Mouse (Mus musculus) limb, embryonic 14.5 days (tissue): Measurements from ENCODE around the gene Ablim1. TPM values are rescaled to one million over a fixed set of nuclear protein-coding genes. Genes with fewer than 3 reads are reported as not detected.

Experiments
- ATAC-seq: fragments of 200-750 bp; cut with Nextera tagmentation; 2 replicates; pipeline ENCODE4 v1.8.0; 2017; ENCODE audit warnings: low read depth, moderate number of reproducible peaks, moderate TSS enrichment; ENCODE audit not compliant: low FRiP score
- DNase-seq: peaks from one replicate; pipeline ENCODE4 v3.0.0-alpha.2; 2015; ENCODE audit warnings: low spot score
- H3K27ac ChIP-seq: fragments of 300-500 bp; sonication (generic); replicated peaks from 2 replicates; pipeline ENCODE4 v1.5.1; 2014; ENCODE audit warnings: low read depth, mild to moderate bottlenecking, low read length, moderate library complexity, mixed read lengths
- H3K27me3 ChIP-seq: fragments of 300-500 bp; sonication (generic); 2 replicates; pipeline ENCODE4 v1.6.1; 2014; ENCODE audit warnings: low read length, mixed read lengths; ENCODE audit not compliant: control insufficient read depth, insufficient read depth
- H3K36me3 ChIP-seq: fragments of 300-500 bp; sonication (generic); 2 replicates; pipeline ENCODE4 v1.6.1; 2014; ENCODE audit warnings: mild to moderate bottlenecking, low read length, moderate library complexity, mixed read lengths; ENCODE audit not compliant: control insufficient read depth, insufficient read depth
- H3K4me1 ChIP-seq: fragments of 300-500 bp; sonication (generic); 2 replicates; pipeline ENCODE4 v1.6.1; 2014; ENCODE audit warnings: antibody characterized with exemption, low read length, mixed read lengths; ENCODE audit not compliant: control insufficient read depth, insufficient read depth
- H3K4me2 ChIP-seq: fragments of 300-500 bp; sonication (generic); replicated peaks from 2 replicates; pipeline ENCODE4 v1.6.1; 2014; ENCODE audit warnings: low read depth, mild to moderate bottlenecking, low read length, moderate library complexity; ENCODE audit not compliant: severe bottlenecking
- H3K4me3 ChIP-seq: fragments of 300-500 bp; sonication (generic); replicated peaks from 2 replicates; pipeline ENCODE4 v1.5.1; 2014; ENCODE audit warnings: low read length
- H3K9ac ChIP-seq: fragments of 300-500 bp; sonication (generic); 2 replicates; pipeline ENCODE4 v1.6.1; 2014; ENCODE audit warnings: mild to moderate bottlenecking, low read depth, low read length, moderate library complexity; ENCODE audit not compliant: severe bottlenecking
- H3K9me3 ChIP-seq: fragments of 300-500 bp; sonication (generic); 2 replicates; pipeline ENCODE4 v1.6.1; 2016; ENCODE audit warnings: low read length; ENCODE audit not compliant: control insufficient read depth
- POLR2A ChIP-seq: fragments of 200-500 bp; IDR thresholded peaks from 2 replicates; pipeline ENCODE4 v1.8.0; 2012; ENCODE audit warnings: inconsistent platforms, mild to moderate bottlenecking, moderate library complexity, borderline replicate concordance; ENCODE audit not compliant: insufficient read depth, insufficient read length; ENCODE audit errors: extremely low read depth
- WGBS: fragments of 180-500 bp; shearing (Covaris S2); extraction: QIAGEN DNeasy Blood & Tissue Kit; methylation state at CpG from one replicate; pipeline ENCODE4 v1.1.7; 2014; 5-methylcytosine and 5-hydroxymethylcytosine counted together
- polyA plus RNA-seq, 2 experiments: library from polyadenylated mRNA; depleted of rRNA in 1 of 2; stranded (reverse) in 1 of 2; unstranded in 1 of 2; fragments of >200 nt; fragmentation: Nextera tagmentation in 1 of 2; extraction: Ambion mirVana in 1 of 2; gene quantifications; 2 replicates each; pipeline versions ENCODE4 v1.2.1 to v1.2.3; 2012 to 2014

Gene Ablim1
- polyA plus RNA-seq, 2 experiments = 30.6 to 76.9 TPM

GRCm38 (mm10) chr19:57241363-57242192 lies 73.1 kb downstream of the Ablim1 start:
- Histone ChIP-seq H3K4me3 (no peak overlapping the region), H3K9ac (no peak overlapping the region), H3K9me3 (no peaks in the 10 kb centered on the region), H3K27ac (no peak overlapping the region), H3K4me2 (no peak overlapping the region), H3K27me3 (no peaks in the 10 kb centered on the region), H3K4me1 (peaks cover 37% of the 10 kb centered on the region), H3K36me3 (no peaks in the 10 kb centered on the region)
- DNase-seq (peak; percentile 46), ATAC-seq (peak; percentile 70)
- no peak for TF ChIP-seq POLR2A
- WGBS = 17% methylated on average over 10 of the region's 10 CpGs

- DNase-seq = no peak
- no peak overlapping the region for H3K4me2 ChIP-seq
- H3K4me3 ChIP-seq = no peak overlapping the region
- no peaks in the 10 kb centered on the region for H3K27me3 ChIP-seq
- H3K9me3 ChIP-seq = no peaks in the 10 kb centered on the region
- TF ChIP-seq POLR2A = no peak
- H3K9ac ChIP-seq = no peak overlapping the region
- H3K27ac ChIP-seq = no peak overlapping the region
- no peak for ATAC-seq
- no peaks in the 10 kb centered on the region for H3K36me3 ChIP-seq
- H3K4me1 ChIP-seq = peaks cover 37% of the 10 kb centered on the region
- 43% methylated on average over 6 of the region's 6 CpGs for WGBS
These were observed 74.5 kb downstream of the Ablim1 start for GRCm38 (mm10) chr19:57240259-57240658.

GRCm38 (mm10) chr19:57239176-57239784 lies 75.4 kb downstream of the Ablim1 start:
- TF ChIP-seq POLR2A = no peak
- no peaks in the 10 kb centered on the region for H3K36me3 ChIP-seq
- peak; percentile 37 for DNase-seq
- no peak for ATAC-seq
- H3K27me3 ChIP-seq = no peaks in the 10 kb centered on the region
- peaks cover 36% of the 10 kb centered on the region for H3K4me1 ChIP-seq
- no peak overlapping the region for H3K4me2 ChIP-seq
- WGBS = 55% methylated on average over 11 of the region's 11 CpGs
- no peak overlapping the region for H3K4me3 ChIP-seq
- no peaks in the 10 kb centered on the region for H3K9me3 ChIP-seq
- no peak overlapping the region for H3K9ac ChIP-seq
- H3K27ac ChIP-seq = no peak overlapping the region

DNA sequence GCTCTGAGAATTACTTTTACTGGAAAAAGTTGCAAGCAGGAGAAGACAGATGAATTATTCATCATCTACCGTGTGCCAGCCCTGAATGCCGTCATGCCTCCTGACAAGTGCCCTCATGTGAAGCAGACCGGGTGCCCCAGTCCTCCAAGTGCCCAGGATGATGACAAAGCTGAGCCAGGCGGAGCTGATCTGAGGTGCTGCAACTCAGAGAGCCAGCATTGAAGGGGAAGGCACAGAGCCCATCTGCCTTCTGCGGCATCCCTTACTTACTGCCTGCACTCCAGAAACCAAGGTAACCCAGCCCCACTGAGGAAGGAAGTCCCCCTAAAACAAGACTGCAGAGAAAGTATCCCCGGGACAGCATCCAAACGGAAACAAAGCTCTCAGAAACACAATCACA lies 76.3 kb downstream of the Ablim1 start:
- no peak for ATAC-seq
- 80% methylated on average over 7 of the region's 7 CpGs for WGBS
- no peak for TF ChIP-seq POLR2A
- H3K27me3 ChIP-seq = no peaks in the 10 kb centered on the region
- no peak overlapping the region for H3K4me2 ChIP-seq
- DNase-seq = no peak
- no peak overlapping the region for H3K4me3 ChIP-seq
- no peaks in the 10 kb centered on the region for H3K9me3 ChIP-seq
- H3K9ac ChIP-seq = no peak overlapping the region
- H3K36me3 ChIP-seq = no peaks in the 10 kb centered on the region
- H3K4me1 ChIP-seq = peaks cover 29% of the 10 kb centered on the region
- H3K27ac ChIP-seq = no peak overlapping the region

DNA sequence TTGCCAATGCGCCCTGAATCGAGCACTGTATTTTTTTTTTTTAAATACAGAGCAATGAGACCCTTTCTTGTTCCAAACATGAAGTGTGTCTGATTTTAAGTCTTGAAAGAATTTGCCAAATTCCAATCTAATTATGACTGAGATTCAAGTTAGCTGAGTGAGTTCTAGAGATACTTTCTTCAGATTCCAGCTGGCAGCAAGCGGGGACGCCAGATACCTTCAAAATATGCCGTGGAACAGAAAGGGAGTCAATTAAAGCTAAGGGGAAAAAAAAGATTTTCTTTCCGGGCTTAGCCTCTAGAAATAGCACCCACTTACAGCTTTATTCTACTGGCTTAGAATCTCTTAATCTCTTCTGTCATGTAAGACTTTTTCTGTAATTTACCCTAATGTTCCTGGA lies 77.2 kb downstream of the Ablim1 start:
- Histone ChIP-seq H3K36me3 (no peaks in the 10 kb centered on the region), H3K9ac (no peak overlapping the region), H3K4me1 (peaks cover 26% of the 10 kb centered on the region), H3K9me3 (no peaks in the 10 kb centered on the region), H3K4me2 (no peak overlapping the region), H3K4me3 (no peak overlapping the region), H3K27me3 (no peaks in the 10 kb centered on the region), H3K27ac (no peak overlapping the region)
- WGBS = 64% methylated on average over 6 of the region's 6 CpGs
- no peak for ATAC-seq
- no peak for TF ChIP-seq POLR2A
- no peak for DNase-seq
